Mouse (Mus musculus) T-cell, adult 2 months (primary cell): ENCODE measurements around the gene Ccdc136.

Experiments used
- DNase-seq: peaks from one replicate; pipeline ENCODE4 v3.0.0; 2022; ENCODE audit warnings: low spot score

The Ccdc136 gene

GRCm38 (mm10) chr6:29439251-29439650 is 43.1 kb downstream of the Ccdc136 start:
- no peak for DNase-seq

GRCm38 (mm10) chr6:29439789-29440188 is 43.7 kb downstream of the Ccdc136 start:
- DNase-seq: no peak

GRCm38 (mm10) chr6:29444773-29445172 is 48.7 kb downstream of the Ccdc136 start:
- peak; percentile 19 for DNase-seq

- no peak for DNase-seq
These were observed 49.2 kb downstream of the Ccdc136 start for GRCm38 (mm10) chr6:29445354-29445753.

- no peak for DNase-seq
These were observed 53.7 kb downstream of the Ccdc136 start for GRCm38 (mm10) chr6:29449858-29450257.

GRCm38 (mm10) chr6:29450667-29451066 is 54.6 kb downstream of the Ccdc136 start:
- DNase-seq: no peak

GRCm38 (mm10) chr6:29461502-29461901 is 65.4 kb downstream of the Ccdc136 start:
- no peak for DNase-seq

GRCm38 (mm10) chr6:29463388-29463787 is 67.3 kb downstream of the Ccdc136 start:
- no peak for DNase-seq

- peak; percentile 92 for DNase-seq
These were observed 71.7 kb downstream of the Ccdc136 start, which contains the start of gene Atp6v1f for GRCm38 (mm10) chr6:29467583-29468354. Atp6v1f (plus strand) TSS chr6:29467718.

- no peak for DNase-seq
These were observed 72.7 kb downstream of the Ccdc136 start for GRCm38 (mm10) chr6:29468851-29469250.

GRCm38 (mm10) chr6:29471137-29471536 is 75.0 kb downstream of the Ccdc136 start, which contains the start of gene Atp6v1fnb:
Atp6v1fnb (plus strand) TSS chr6:29471437.
- DNase-seq: no peak

GRCm38 (mm10) chr6:29473941-29474691 is 78.0 kb downstream of the Ccdc136 start:
- peak; percentile 76 for DNase-seq

GRCm38 (mm10) chr6:29474736-29475135 is 78.6 kb downstream of the Ccdc136 start:
- no peak for DNase-seq
